Mouse (Mus musculus) heart, embryonic 14.5 days (tissue): ENCODE measurements around the gene Ddx43. TPM values are rescaled to one million over a fixed set of nuclear protein-coding genes. Genes with fewer than 3 reads are reported as not detected.

Experiments used
- polyA plus RNA-seq: library from polyadenylated mRNA; unstranded; fragments of >200 nt; fragmentation: Nextera tagmentation; extraction: Ambion mirVana; gene quantifications from 2 replicates; pipeline ENCODE4 v1.2.1, GENCODE M21; 2014

Gene Ddx43
- polyA plus RNA-seq, 1 experiment from 2014 or later, result 0.08 TPM

Other genes starting within 250 kb of the Ddx43 start
- gene Gsta4, start 213.0 kb upstream of the Ddx43 start, polyA plus RNA-seq, result 75.8 and 80.3 TPM in 2 replicates
- not detected in 2 replicates for gene Gsta1, start 165.1 kb upstream of the Ddx43 start, polyA plus RNA-seq
- not detected in 2 replicates for gene Gm3776, start 138.6 kb upstream of the Ddx43 start, polyA plus RNA-seq
- gene Gm10639, start 105.9 kb upstream of the Ddx43 start, polyA plus RNA-seq, result not detected in 2 replicates
- not detected in 2 replicates for gene Omt2a, start 81.0 kb upstream of the Ddx43 start, polyA plus RNA-seq
- gene Omt2b, start 68.2 kb upstream of the Ddx43 start, polyA plus RNA-seq, result not detected in 2 replicates
- not detected in 2 replicates for gene Gsta2, start 40.0 kb upstream of the Ddx43 start, polyA plus RNA-seq
- not detected in 2 replicates for gene Dppa5a, start 27.6 kb upstream of the Ddx43 start, polyA plus RNA-seq
- gene Ooep, start 17.1 kb upstream of the Ddx43 start, polyA plus RNA-seq, result 0.51 and 0.66 TPM in 2 replicates
- 0.77 and 0.88 TPM in 2 replicates for gene Cgas, start 47.5 kb downstream of the Ddx43 start, polyA plus RNA-seq
- 30.6 and 33.6 TPM in 2 replicates for gene Mto1, start 52.4 kb downstream of the Ddx43 start, polyA plus RNA-seq
- 0.78 and 0.88 TPM in 2 replicates for gene Gm17324, start 53.0 kb downstream of the Ddx43 start, polyA plus RNA-seq
- 3,749 and 4,011 TPM in 2 replicates for gene Eef1a1, start 93.4 kb downstream of the Ddx43 start, polyA plus RNA-seq
- 8.7 and 10.3 TPM in 2 replicates for gene Slc17a5, start 192.3 kb downstream of the Ddx43 start, polyA plus RNA-seq
- gene Cd109, start 219.8 kb downstream of the Ddx43 start, polyA plus RNA-seq, result 6.1 and 6.5 TPM in 2 replicates